Mouse (Mus musculus) spleen, adult 18-20 months (tissue): ENCODE results near the gene Cbr3.
A peak's percentile ranks its signal among the peaks of the same experiment; 100 is the strongest.
"Not testable (repeated sequence)": the region's sequence is repeated elsewhere in the genome, so short reads cannot be mapped to it uniquely, and the experiment has no call there.

ENCODE experiments used
- DNase-seq, 2 experiments: peaks; one replicate each; pipeline ENCODE4 v3.0.0; 2022; ENCODE audit warnings: mixed read lengths in 2 of 2

Cbr3 gene

GRCm38 (mm10) chr16:93682689-93683507 is at the start of gene Cbr3:
TSS of gene Cbr3 (plus strand) at chr16:93683215.
- DNase-seq, result peak; percentile 59 to 80

- no peak for DNase-seq
Measured at GRCm38 (mm10) chr16:93644006-93644405, 39.0 kb upstream of the Cbr3 start.

- DNase-seq, result no peak
Measured at GRCm38 (mm10) chr16:93648441-93649183, 34.4 kb upstream of the Cbr3 start.

GRCm38 (mm10) chr16:93667976-93668375 is 15.0 kb upstream of the Cbr3 start:
- no peak for DNase-seq

GRCm38 (mm10) chr16:93669521-93669920 is 13.5 kb upstream of the Cbr3 start:
- no peak for DNase-seq

GRCm38 (mm10) chr16:93670466-93670865 is 12.5 kb upstream of the Cbr3 start:
- not testable (repeated sequence) for DNase-seq

GRCm38 (mm10) chr16:93671064-93671463 is 12.0 kb upstream of the Cbr3 start:
- DNase-seq, result no peak

- DNase-seq, result no peak
Measured at GRCm38 (mm10) chr16:93676376-93676775, 6.6 kb upstream of the Cbr3 start.

- DNase-seq, result no peak
Measured at GRCm38 (mm10) chr16:93678206-93678605, 4.8 kb upstream of the Cbr3 start.

- DNase-seq, result no peak
Measured at GRCm38 (mm10) chr16:93679165-93679564, 3.9 kb upstream of the Cbr3 start.

- DNase-seq, result no peak
Measured at GRCm38 (mm10) chr16:93682156-93682688, 793 bp upstream of the Cbr3 start.

- peak in 1 of 2 experiments; percentile 26 for DNase-seq
Measured at GRCm38 (mm10) chr16:93683508-93684236, 657 bp downstream of the Cbr3 start.

GRCm38 (mm10) chr16:93684441-93684840 is 1.4 kb downstream of the Cbr3 start:
- no peak for DNase-seq

GRCm38 (mm10) chr16:93685783-93686182 is 2.8 kb downstream of the Cbr3 start:
- DNase-seq, result not testable (repeated sequence)

GRCm38 (mm10) chr16:93686421-93686820 is 3.4 kb downstream of the Cbr3 start:
- no peak for DNase-seq

GRCm38 (mm10) chr16:93686945-93687344 is 3.9 kb downstream of the Cbr3 start:
- DNase-seq, result no peak

- DNase-seq, result no peak
Measured at GRCm38 (mm10) chr16:93691206-93691841, 8.3 kb downstream of the Cbr3 start.

- DNase-seq, result no peak
Measured at GRCm38 (mm10) chr16:93692744-93693143, 9.7 kb downstream of the Cbr3 start.

GRCm38 (mm10) chr16:93707116-93707515 is 24.1 kb downstream of the Cbr3 start:
- DNase-seq, result no peak

GRCm38 (mm10) chr16:93709217-93709616 is 26.2 kb downstream of the Cbr3 start:
- DNase-seq, result no peak

GRCm38 (mm10) chr16:93710924-93711323 is 27.9 kb downstream of the Cbr3 start:
- DNase-seq, result peak; percentile 45 to 55

GRCm38 (mm10) chr16:93711411-93712188 is 28.6 kb downstream of the Cbr3 start, which contains the start of gene Dop1b:
TSS of gene Dop1b (plus strand) at chr16:93711904.
- DNase-seq, result peak; percentile 98 to 100
